Mouse (Mus musculus): ENCODE measurements around the gene Csf2ra. TPM values are rescaled to one million over a fixed set of nuclear protein-coding genes. Genes with fewer than 3 reads are reported as not detected.
"Not testable (repeated sequence)": the region's sequence is repeated elsewhere in the genome, so short reads cannot be mapped to it uniquely, and the experiment has no call there.

The Csf2ra gene
- polyA plus RNA-seq, 1 experiment from 2014 or later: 22.2 TPM

DNA sequence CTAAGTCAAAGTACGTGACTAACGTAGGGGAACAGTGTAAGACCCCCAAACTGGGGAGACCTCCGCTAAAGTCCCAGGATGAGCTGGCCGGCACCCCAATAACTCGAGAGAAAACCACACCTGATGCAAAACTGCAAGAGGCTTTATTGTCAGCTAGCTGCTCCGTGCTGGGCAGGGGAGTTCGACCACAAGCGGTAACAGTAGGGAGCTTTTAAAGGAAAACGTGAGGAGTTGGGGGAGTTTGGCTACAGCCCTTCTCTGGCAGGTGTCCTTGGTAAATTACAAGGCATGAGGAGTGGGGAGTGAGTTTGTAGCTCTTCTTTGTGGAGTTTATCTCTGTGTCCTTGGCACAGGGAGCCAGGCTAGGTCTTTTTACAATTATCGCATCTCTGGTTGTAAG lies 28.4 kb downstream of the Csf2ra start:
- Histone ChIP-seq H3K4me1 (no peaks in the 10 kb centered on the region), H3K9me3 (no peaks in the 10 kb centered on the region), H3K9ac (no peak overlapping the region), H3K27ac (no peak overlapping the region), H3K4me2 (no peak overlapping the region), H3K36me3 (replicated peaks) (no peaks in the 10 kb centered on the region), H3K27me3 (no peaks in the 10 kb centered on the region), H3K4me3 (replicated peaks) (no peak overlapping the region)
- ATAC-seq (ENCODE audit: low FRiP score): no peak
- 21% methylated on average over 10 of the region's 10 CpGs for WGBS

DNA sequence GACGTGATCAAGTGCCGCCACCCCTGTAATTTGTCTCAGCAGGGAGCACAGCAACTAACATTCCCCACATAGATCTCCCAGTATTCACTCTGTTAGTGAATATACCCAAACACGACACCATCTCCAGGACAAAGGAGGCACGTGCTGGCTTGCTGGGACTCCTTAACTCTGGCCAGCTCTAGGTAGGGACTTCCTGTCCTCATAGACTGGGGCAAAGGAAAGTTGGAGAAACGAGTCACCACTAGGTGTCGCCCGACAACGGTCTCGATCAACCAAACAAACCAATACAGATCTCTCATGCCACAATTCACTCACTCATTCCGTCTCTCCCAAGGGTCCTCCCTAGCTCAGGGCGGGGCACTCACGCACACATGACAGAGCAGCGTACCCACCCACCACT lies 28.9 kb downstream of the Csf2ra start:
- no peak overlapping the region for H3K27ac ChIP-seq
- no peaks in the 10 kb centered on the region for H3K4me1 ChIP-seq
- H3K27me3 ChIP-seq: no peaks in the 10 kb centered on the region
- H3K4me2 ChIP-seq: no peak overlapping the region
- no peaks in the 10 kb centered on the region for H3K36me3 ChIP-seq (replicated peaks)
- H3K9ac ChIP-seq: no peak overlapping the region
- ATAC-seq (ENCODE audit: low FRiP score): no peak
- H3K4me3 ChIP-seq (replicated peaks): no peak overlapping the region
- WGBS: 15% methylated on average over 13 of the region's 13 CpGs
- no peaks in the 10 kb centered on the region for H3K9me3 ChIP-seq

DNA sequence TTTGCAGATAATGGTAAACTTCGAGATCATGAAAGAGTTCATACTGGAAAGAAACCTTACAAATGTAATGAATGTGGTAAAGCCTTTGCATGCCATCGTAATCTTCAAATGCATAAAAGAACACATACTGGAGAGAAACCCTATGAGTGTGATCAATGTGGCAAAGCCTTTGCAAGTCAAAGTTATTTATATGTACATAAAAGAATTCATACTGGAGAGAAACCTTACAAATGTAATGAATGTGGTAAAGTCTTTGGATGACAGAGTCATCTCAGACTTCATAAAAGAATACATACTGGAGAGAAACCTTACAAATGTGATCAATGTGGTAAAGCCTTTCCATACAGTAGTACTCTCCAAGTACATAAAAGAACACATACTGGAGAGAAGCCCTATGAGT lies 44.6 kb downstream of the Csf2ra start, which contains the start of gene Gm6020:
Gene Gm6020, plus strand, starts transcription at position 301 of the 400 bp plus-strand sequence.
- H3K9ac ChIP-seq; H3K4me3 ChIP-seq (replicated peaks); H3K4me1 ChIP-seq; H3K4me2 ChIP-seq; H3K27ac ChIP-seq; H3K36me3 ChIP-seq (replicated peaks); ATAC-seq (ENCODE audit: low FRiP score); H3K27me3 ChIP-seq: not testable (repeated sequence)
- H3K9me3 ChIP-seq: peaks cover 27% of the 10 kb centered on the region
- WGBS: 86% methylated on average over 2 of the region's 2 CpGs

- H3K36me3 ChIP-seq (replicated peaks): no peaks in the 10 kb centered on the region
- no peak for ATAC-seq (ENCODE audit: low FRiP score)
- peak within 1 kb of the TSS; percentile 25; the same call in 1 of the 2 replicates for H3K4me3 ChIP-seq (replicated peaks)
- no peak within 1 kb of the TSS for H3K9ac ChIP-seq
- 0 out of 2 replicates have a peak, but pooled peaks cover 5% of the 10 kb centered on the region for H3K27me3 ChIP-seq
- H3K27ac ChIP-seq: no peak within 1 kb of the TSS
- H3K4me1 ChIP-seq: no peaks in the 10 kb centered on the region
- H3K4me2 ChIP-seq: peak within 1 kb of the TSS; percentile 46
- no peaks in the 10 kb centered on the region for H3K9me3 ChIP-seq
- WGBS: 37% methylated on average over 39 of the region's 39 CpGs
Measured at GRCm38 (mm10) chr19:61175756-61176324, 52.4 kb downstream of the Csf2ra start, which contains the start of gene Gm7102. TSS of gene Gm7102 (minus strand) at chr19:61176309.

Other genes starting within 250 kb of the Csf2ra start
- 36.6 and 40.8 TPM in 2 replicates for gene Zfp950, start 87.6 kb downstream of the Csf2ra start, polyA plus RNA-seq (2016; fragmentation: Nextera tagmentation; extraction: Ambion mirVana)
- 0.14 TPM in 1 of 2 replicates, not detected in the other for gene Gm7102, start 52.1 kb downstream of the Csf2ra start, polyA plus RNA-seq (2016; fragmentation: Nextera tagmentation; extraction: Ambion mirVana)
- gene Gm6020, start 44.5 kb downstream of the Csf2ra start, polyA plus RNA-seq (2016; fragmentation: Nextera tagmentation; extraction: Ambion mirVana): not detected in 2 replicates
- gene Gm21060, start 68.6 kb upstream of the Csf2ra start, polyA plus RNA-seq (2016; fragmentation: Nextera tagmentation; extraction: Ambion mirVana): not detected in 2 replicates

Data from forebrain, embryonic 12.5 days (tissue).